Mouse (Mus musculus) midbrain, embryonic 11.5 days (tissue): ENCODE data around the gene Cage1. TPM values are rescaled to one million over a fixed set of nuclear protein-coding genes. Genes with fewer than 3 reads are reported as not detected.
A peak's percentile ranks its signal among the peaks of the same experiment; 100 is the strongest.

Experiments
- ATAC-seq: fragments of 200-750 bp; cut with Nextera tagmentation; 2 replicates; pipeline ENCODE4 v1.8.0; 2017; ENCODE audit warnings: moderate TSS enrichment, moderate library complexity; ENCODE audit not compliant: low FRiP score
- DNase-seq: peaks from one replicate; pipeline ENCODE4 v3.0.0; 2015; ENCODE audit warnings: low spot score; ENCODE audit errors: missing footprints
- H3K27ac ChIP-seq: fragments of 300-500 bp; sonication (generic); 2 replicates; pipeline ENCODE4 v1.5.1; 2014; ENCODE audit warnings: low read depth, low read length
- H3K27me3 ChIP-seq: fragments of 300-500 bp; sonication (generic); 2 replicates; pipeline ENCODE4 v1.6.1; 2014; ENCODE audit warnings: mild to moderate bottlenecking, low read length, moderate library complexity, mixed read lengths; ENCODE audit not compliant: control insufficient read depth, insufficient read depth
- H3K36me3 ChIP-seq: fragments of 300-500 bp; sonication (generic); 2 replicates; pipeline ENCODE4 v1.6.1; 2014; ENCODE audit warnings: mild to moderate bottlenecking, low read length, moderate library complexity, mixed read lengths; ENCODE audit not compliant: control insufficient read depth, insufficient read depth
- H3K4me1 ChIP-seq: fragments of 300-500 bp; sonication (generic); 2 replicates; pipeline ENCODE4 v1.6.1; 2014; ENCODE audit warnings: low read length; ENCODE audit not compliant: control insufficient read depth, insufficient read depth
- H3K4me2 ChIP-seq: fragments of 300-500 bp; sonication (generic); 2 replicates; pipeline ENCODE4 v1.6.1; 2014; ENCODE audit warnings: mild to moderate bottlenecking, moderate library complexity
- H3K4me3 ChIP-seq: fragments of 300-500 bp; sonication (generic); 2 replicates; pipeline ENCODE4 v1.5.1; 2014; ENCODE audit warnings: low read depth, low read length
- H3K9ac ChIP-seq: fragments of 300-500 bp; sonication (generic); 2 replicates; pipeline ENCODE4 v1.6.1; 2014; ENCODE audit warnings: low read length
- H3K9me3 ChIP-seq: fragments of 300-500 bp; sonication (generic); 2 replicates; pipeline ENCODE4 v1.6.1; 2016; ENCODE audit warnings: low read length; ENCODE audit not compliant: control insufficient read depth
- WGBS: fragments of 180-500 bp; shearing (Covaris S2); extraction: QIAGEN DNeasy Blood & Tissue Kit; methylation state at CpG from one replicate; pipeline ENCODE4 v1.1.7; 2014; 5-methylcytosine and 5-hydroxymethylcytosine counted together
- polyA plus RNA-seq: library from polyadenylated mRNA; unstranded; fragments of >200 nt; fragmentation: Nextera tagmentation; extraction: Ambion mirVana; gene quantifications from 2 replicates; pipeline ENCODE4 v1.2.1, GENCODE M21; 2014

The Cage1 gene
- polyA plus RNA-seq, 1 experiment from 2014 or later, result 0.94 TPM

GRCm38 (mm10) chr13:38070945-38071344, 34.1 kb upstream of the Cage1 start:
- H3K27ac ChIP-seq, result no peak overlapping the region
- no peaks in the 10 kb centered on the region for H3K4me1 ChIP-seq
- WGBS, result 84% methylated on average over 4 of the region's 4 CpGs
- no peak overlapping the region for H3K4me3 ChIP-seq
- no peak overlapping the region for H3K4me2 ChIP-seq
- no peak for DNase-seq
- no peak overlapping the region for H3K9ac ChIP-seq
- no peaks in the 10 kb centered on the region for H3K27me3 ChIP-seq
- no peaks in the 10 kb centered on the region for H3K36me3 ChIP-seq
- no peaks in the 10 kb centered on the region for H3K9me3 ChIP-seq
- ATAC-seq, result no peak

- no peak overlapping the region for H3K27ac ChIP-seq
- H3K4me2 ChIP-seq, result no peak overlapping the region
- H3K27me3 ChIP-seq, result no peaks in the 10 kb centered on the region
- DNase-seq (peak; percentile 91), ATAC-seq (peak; percentile 50; the same call in 1 of the 2 replicates)
- no peaks in the 10 kb centered on the region for H3K9me3 ChIP-seq
- no peaks in the 10 kb centered on the region for H3K4me1 ChIP-seq
- H3K36me3 ChIP-seq, result no peaks in the 10 kb centered on the region; the same call in 1 of the 2 replicates
- 74% methylated on average over 11 of the region's 11 CpGs for WGBS
- H3K4me3 ChIP-seq, result no peak overlapping the region
- H3K9ac ChIP-seq, result no peak overlapping the region
Measured at GRCm38 (mm10) chr13:38064854-38065663, 28.2 kb upstream of the Cage1 start.

GRCm38 (mm10) chr13:38062678-38063077, 25.8 kb upstream of the Cage1 start:
- Histone ChIP-seq H3K27me3 (no peaks in the 10 kb centered on the region), H3K9me3 (no peaks in the 10 kb centered on the region), H3K9ac (no peak overlapping the region), H3K4me3 (no peak overlapping the region), H3K4me1 (no peaks in the 10 kb centered on the region), H3K36me3 (peaks cover 4% of the 10 kb centered on the region), H3K4me2 (no peak overlapping the region), H3K27ac (no peak overlapping the region)
- 91% methylated on average over 11 of the region's 11 CpGs for WGBS
- ATAC-seq (no peak), DNase-seq (no peak)

GRCm38 (mm10) chr13:38049888-38050287, 13.0 kb upstream of the Cage1 start:
- peaks cover 26% of the 10 kb centered on the region for H3K36me3 ChIP-seq
- no peak overlapping the region for H3K9ac ChIP-seq
- H3K4me2 ChIP-seq, result no peak overlapping the region
- H3K9me3 ChIP-seq, result no peaks in the 10 kb centered on the region
- H3K27me3 ChIP-seq, result no peaks in the 10 kb centered on the region
- no peaks in the 10 kb centered on the region for H3K4me1 ChIP-seq
- DNase-seq (peak; percentile 28), ATAC-seq (no peak)
- no peak overlapping the region for H3K4me3 ChIP-seq
- 91% methylated on average over 3 of the region's 3 CpGs for WGBS
- no peak overlapping the region for H3K27ac ChIP-seq

- Histone ChIP-seq H3K27me3 (no peaks in the 10 kb centered on the region), H3K9ac (peak overlapping the region; percentile 76), H3K36me3 (peaks cover 4% of the 10 kb centered on the region), H3K9me3 (no peaks in the 10 kb centered on the region), H3K4me3 (peak overlapping the region; percentile 54), H3K4me2 (peak overlapping the region; percentile 87), H3K4me1 (peaks cover 4% of the 10 kb centered on the region; the same call in 1 of the 2 replicates), H3K27ac (no peak overlapping the region)
- no peak for DNase-seq
- 57% methylated on average over 12 of the region's 12 CpGs for WGBS
- ATAC-seq, result no peak
Measured at GRCm38 (mm10) chr13:38037811-38038210, 942 bp upstream of the Cage1 start.

GRCm38 (mm10) chr13:38036343-38037043, 376 bp downstream of the Cage1 start, which contains the start of gene Riok1:
TSS of gene Riok1 (plus strand) at chr13:38036995.
- no peaks in the 10 kb centered on the region for H3K9me3 ChIP-seq
- H3K9ac ChIP-seq, result peak within 1 kb of the TSS; percentile 76
- 11% methylated on average over 35 of the region's 37 CpGs for WGBS
- ATAC-seq (no peak), DNase-seq (no peak)
- peaks cover 4% of the 10 kb centered on the region for H3K36me3 ChIP-seq
- peak within 1 kb of the TSS; percentile 54 for H3K4me3 ChIP-seq
- H3K4me2 ChIP-seq, result peak within 1 kb of the TSS; percentile 87
- H3K27me3 ChIP-seq, result no peaks in the 10 kb centered on the region
- H3K4me1 ChIP-seq, result peaks cover 4% of the 10 kb centered on the region; the same call in 1 of the 2 replicates
- no peak within 1 kb of the TSS for H3K27ac ChIP-seq

- no peak overlapping the region for H3K4me3 ChIP-seq
- no peaks in the 10 kb centered on the region for H3K36me3 ChIP-seq
- H3K9me3 ChIP-seq, result no peaks in the 10 kb centered on the region
- H3K9ac ChIP-seq, result no peak overlapping the region
- H3K4me1 ChIP-seq, result no peaks in the 10 kb centered on the region
- H3K27ac ChIP-seq, result no peak overlapping the region
- H3K27me3 ChIP-seq, result no peaks in the 10 kb centered on the region
- no peak for DNase-seq
- no peak for ATAC-seq
- H3K4me2 ChIP-seq, result no peak overlapping the region
- 87% methylated on average over 4 of the region's 4 CpGs for WGBS
Measured at GRCm38 (mm10) chr13:38028407-38028806, 8.5 kb downstream of the Cage1 start.

- H3K36me3 ChIP-seq, result no peaks in the 10 kb centered on the region
- WGBS, result 70% methylated on average over 6 of the region's 6 CpGs
- no peak overlapping the region for H3K9ac ChIP-seq
Measured at GRCm38 (mm10) chr13:38027618-38028248, 9.1 kb downstream of the Cage1 start.

GRCm38 (mm10) chr13:38025874-38026273, 11.0 kb downstream of the Cage1 start:
- ATAC-seq (no peak), DNase-seq (no peak)
- Histone ChIP-seq H3K36me3 (no peaks in the 10 kb centered on the region), H3K27ac (no peak overlapping the region), H3K4me3 (no peak overlapping the region), H3K27me3 (no peaks in the 10 kb centered on the region), H3K9me3 (no peaks in the 10 kb centered on the region), H3K9ac (no peak overlapping the region), H3K4me1 (no peaks in the 10 kb centered on the region), H3K4me2 (no peak overlapping the region)
- 37% methylated on average over 4 of the region's 4 CpGs for WGBS

More at GRCm38 (mm10) chr13:38027618-38028248, 9.1 kb downstream of the Cage1 start:
- ATAC-seq, result no peak
- no peak overlapping the region for H3K4me2 ChIP-seq
- DNase-seq, result no peak
- H3K27me3 ChIP-seq, result no peaks in the 10 kb centered on the region
- H3K4me3 ChIP-seq, result no peak overlapping the region
- no peaks in the 10 kb centered on the region for H3K4me1 ChIP-seq
- H3K9me3 ChIP-seq, result no peaks in the 10 kb centered on the region
- H3K27ac ChIP-seq, result no peak overlapping the region
